Mouse (Mus musculus): ENCODE measurements around the gene Rin3. TPM values are rescaled to one million over a fixed set of nuclear protein-coding genes. Genes with fewer than 3 reads are reported as not detected.
"Not testable (repeated sequence)": the region's sequence is repeated elsewhere in the genome, so short reads cannot be mapped to it uniquely, and the experiment has no call there.

Rin3 gene
- polyA plus RNA-seq, 1 experiment from 2014 or later = 5.7 TPM

DNA sequence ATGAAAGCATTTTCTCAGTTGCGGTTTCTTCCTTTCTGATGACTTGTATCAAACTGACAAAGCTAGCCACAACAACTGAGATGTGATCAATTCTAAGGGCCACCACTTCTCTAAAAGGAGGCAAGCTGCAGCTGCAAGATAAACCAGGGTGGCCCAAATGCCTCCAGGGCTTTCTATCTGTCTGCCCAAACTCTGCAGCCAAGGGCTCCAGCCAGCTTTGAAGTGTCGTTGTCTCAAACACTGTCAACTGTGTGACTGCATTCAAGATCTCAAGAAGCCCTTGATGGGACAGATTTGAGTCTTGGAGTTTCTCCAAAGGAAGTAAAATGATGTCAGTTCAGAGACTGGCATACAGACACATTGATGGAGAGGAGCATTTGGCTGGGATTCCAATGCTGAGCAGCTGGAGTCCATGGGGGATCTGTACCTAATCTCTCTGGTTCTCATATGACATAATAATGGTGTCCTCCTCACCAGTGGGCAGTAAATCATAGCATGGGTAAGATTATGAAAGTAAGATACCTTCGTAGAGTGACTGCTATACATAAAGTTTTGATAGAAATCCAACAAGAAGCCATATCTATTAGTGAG lies 24.2 kb upstream of the Rin3 start:
- Histone ChIP-seq H3K9ac (no peak overlapping the region), H3K4me3 (replicated peaks) (no peak overlapping the region), H3K27ac (no peak overlapping the region), H3K4me2 (no peak overlapping the region), H3K9me3 (replicated peaks) (no peaks in the 10 kb centered on the region), H3K27me3 (no peaks in the 10 kb centered on the region), H3K4me1 (replicated peaks) (peaks cover 15% of the 10 kb centered on the region), H3K36me3 (no peaks in the 10 kb centered on the region)
- peak; percentile 71 for ATAC-seq (ENCODE audit: low read depth)
- DNase-seq = peak; percentile 11
- WGBS (ENCODE audit: insufficient replicate concordance) = 20% methylated on average over 3 of the region's 3 CpGs

DNA sequence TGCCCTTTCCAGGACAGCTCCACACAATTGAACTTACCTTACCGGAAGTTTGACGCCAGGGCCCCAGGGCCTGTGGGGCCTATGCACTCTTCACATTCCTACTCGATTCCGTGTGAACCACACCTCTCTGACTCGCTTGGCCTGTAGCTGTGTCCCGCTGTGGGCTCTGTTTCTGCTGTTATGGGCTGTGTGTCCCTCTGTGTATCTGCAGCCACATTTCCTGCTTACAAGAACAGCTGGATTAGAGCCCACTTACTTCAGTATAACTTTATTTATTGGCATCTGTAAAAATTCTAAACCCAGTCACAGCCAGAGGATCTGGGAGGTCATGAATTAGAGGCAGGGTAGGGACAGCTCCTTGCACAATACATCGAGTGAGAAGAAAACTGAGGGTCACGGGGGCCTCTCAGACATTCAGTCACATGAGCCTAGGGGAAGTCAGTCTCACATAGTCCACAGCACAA lies 20.9 kb upstream of the Rin3 start:
- H3K4me2 ChIP-seq = no peak overlapping the region
- no peak overlapping the region for H3K4me3 ChIP-seq (replicated peaks)
- no peak for ATAC-seq (ENCODE audit: low read depth)
- H3K4me1 ChIP-seq (replicated peaks) = peaks cover 15% of the 10 kb centered on the region
- no peak overlapping the region for H3K9ac ChIP-seq
- H3K27me3 ChIP-seq = no peaks in the 10 kb centered on the region
- 40% methylated on average over 8 of the region's 8 CpGs for whole genome bisulfite sequencing (ENCODE audit: insufficient replicate concordance)
- DNase-seq = no peak
- H3K27ac ChIP-seq = no peak overlapping the region
- no peaks in the 10 kb centered on the region for H3K9me3 ChIP-seq (replicated peaks)
- H3K36me3 ChIP-seq = no peaks in the 10 kb centered on the region

DNA sequence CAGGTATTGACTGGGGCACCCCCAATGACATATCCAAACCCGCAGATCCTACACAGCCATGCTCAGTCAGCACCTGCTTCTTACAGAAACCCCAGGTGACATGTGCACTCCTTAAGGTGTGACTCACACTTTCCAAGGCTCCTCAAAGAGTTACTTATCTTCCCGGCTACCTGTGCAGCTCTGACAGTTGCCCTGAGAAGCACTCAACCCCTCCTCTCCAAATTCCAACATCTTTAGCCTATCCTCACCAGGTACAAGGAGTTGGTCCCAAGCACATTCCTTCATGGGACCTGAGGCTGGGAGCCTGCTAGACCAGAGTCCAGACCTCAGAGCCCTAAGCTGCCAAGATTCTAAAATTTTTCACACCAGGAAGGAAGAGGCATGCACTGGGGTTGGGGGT lies 20.0 kb upstream of the Rin3 start:
- no peak for DNase-seq
- Histone ChIP-seq H3K9me3 (replicated peaks) (no peaks in the 10 kb centered on the region), H3K27ac (no peak overlapping the region), H3K4me3 (replicated peaks) (no peak overlapping the region), H3K9ac (no peak overlapping the region), H3K4me2 (no peak overlapping the region), H3K36me3 (no peaks in the 10 kb centered on the region), H3K27me3 (no peaks in the 10 kb centered on the region), H3K4me1 (replicated peaks) (peaks cover 15% of the 10 kb centered on the region)
- no peak for ATAC-seq (ENCODE audit: low read depth)
- WGBS (ENCODE audit: insufficient replicate concordance) = 53% methylated on average over 2 of the region's 2 CpGs

- ATAC-seq (ENCODE audit: low read depth) = no peak
Observed at GRCm38 (mm10) chr12:102263249-102263648, 19.6 kb upstream of the Rin3 start.

GRCm38 (mm10) chr12:102266433-102266832 lies 16.4 kb upstream of the Rin3 start:
- DNase-seq (no peak), ATAC-seq (ENCODE audit: low read depth) (no peak)
- Histone ChIP-seq H3K4me1 (replicated peaks) (peaks cover 8% of the 10 kb centered on the region), H3K36me3 (no peaks in the 10 kb centered on the region), H3K27ac (no peak overlapping the region), H3K9me3 (replicated peaks) (no peaks in the 10 kb centered on the region), H3K4me2 (no peak overlapping the region), H3K9ac (no peak overlapping the region), H3K27me3 (no peaks in the 10 kb centered on the region; the same call in 1 of the 2 replicates), H3K4me3 (replicated peaks) (no peak overlapping the region)
- 68% methylated on average over 8 of the region's 8 CpGs for whole genome bisulfite sequencing (ENCODE audit: insufficient replicate concordance)

More at GRCm38 (mm10) chr12:102263249-102263648, 19.6 kb upstream of the Rin3 start:
- H3K36me3 ChIP-seq = no peaks in the 10 kb centered on the region
- DNase-seq = no peak
- H3K27ac ChIP-seq = no peak overlapping the region
- H3K9ac ChIP-seq = no peak overlapping the region
- H3K4me1 ChIP-seq (replicated peaks) = peaks cover 14% of the 10 kb centered on the region
- H3K9me3 ChIP-seq (replicated peaks) = no peaks in the 10 kb centered on the region
- no peak overlapping the region for H3K4me2 ChIP-seq
- H3K4me3 ChIP-seq (replicated peaks) = no peak overlapping the region
- no peaks in the 10 kb centered on the region for H3K27me3 ChIP-seq

DNA sequence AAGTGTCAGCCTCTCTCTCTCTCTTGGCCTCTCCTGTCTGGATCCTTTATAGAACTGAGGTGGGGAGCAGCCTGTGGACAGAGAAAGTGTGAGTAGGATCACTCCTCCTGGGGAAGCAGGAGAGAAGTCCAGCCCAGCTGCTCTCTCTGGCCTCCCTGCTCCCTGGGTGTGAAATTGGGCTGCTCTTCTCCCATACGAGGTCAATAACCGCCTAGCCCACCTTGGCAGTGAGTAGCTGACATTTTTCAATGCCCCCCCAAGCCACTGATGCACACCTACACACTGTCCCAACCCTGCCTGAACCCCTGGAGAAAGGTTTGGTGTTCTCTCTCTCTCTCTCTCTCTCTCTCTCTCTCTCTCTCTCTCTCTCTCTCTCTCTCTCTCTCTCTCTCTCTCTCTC lies 13.7 kb upstream of the Rin3 start:
- Histone ChIP-seq H3K9ac (no peak overlapping the region), H3K36me3 (no peaks in the 10 kb centered on the region), H3K27me3 (no peaks in the 10 kb centered on the region; the same call in 1 of the 2 replicates), H3K4me3 (replicated peaks) (no peak overlapping the region), H3K27ac (no peak overlapping the region), H3K9me3 (replicated peaks) (no peaks in the 10 kb centered on the region), H3K4me2 (no peak overlapping the region), H3K4me1 (replicated peaks) (no peaks in the 10 kb centered on the region; the same call in 1 of the 2 replicates)
- DNase-seq = no peak
- no peak for ATAC-seq (ENCODE audit: low read depth)
- WGBS (ENCODE audit: insufficient replicate concordance) = 52% methylated on average over 2 of the region's 2 CpGs

- Histone ChIP-seq H3K4me1 (replicated peaks) (no peaks in the 10 kb centered on the region; the same call in 1 of the 2 replicates), H3K4me2 (no peak overlapping the region), H3K27me3 (no peaks in the 10 kb centered on the region; the same call in 1 of the 2 replicates), H3K36me3 (no peaks in the 10 kb centered on the region), H3K4me3 (replicated peaks) (no peak overlapping the region), H3K9me3 (replicated peaks) (no peaks in the 10 kb centered on the region), H3K27ac (no peak overlapping the region), H3K9ac (no peak overlapping the region)
- DNase-seq = no peak
- WGBS (ENCODE audit: insufficient replicate concordance) = 41% methylated on average over 6 of the region's 6 CpGs
- no peak for ATAC-seq (ENCODE audit: low read depth)
Observed at GRCm38 (mm10) chr12:102270776-102271405, 12.0 kb upstream of the Rin3 start.

- Histone ChIP-seq H3K9me3 (replicated peaks) (no peaks in the 10 kb centered on the region), H3K4me2 (no peak overlapping the region), H3K9ac (no peak overlapping the region), H3K27ac (no peak overlapping the region), H3K4me3 (replicated peaks) (no peak overlapping the region), H3K27me3 (no peaks in the 10 kb centered on the region; the same call in 1 of the 2 replicates), H3K4me1 (replicated peaks) (no peaks in the 10 kb centered on the region; the same call in 1 of the 2 replicates), H3K36me3 (no peaks in the 10 kb centered on the region)
- DNase-seq (no peak), ATAC-seq (ENCODE audit: low read depth) (no peak)
- WGBS (ENCODE audit: insufficient replicate concordance) = 59% methylated on average over 4 of the region's 4 CpGs
Observed at GRCm38 (mm10) chr12:102271447-102271846, 11.4 kb upstream of the Rin3 start.

DNA sequence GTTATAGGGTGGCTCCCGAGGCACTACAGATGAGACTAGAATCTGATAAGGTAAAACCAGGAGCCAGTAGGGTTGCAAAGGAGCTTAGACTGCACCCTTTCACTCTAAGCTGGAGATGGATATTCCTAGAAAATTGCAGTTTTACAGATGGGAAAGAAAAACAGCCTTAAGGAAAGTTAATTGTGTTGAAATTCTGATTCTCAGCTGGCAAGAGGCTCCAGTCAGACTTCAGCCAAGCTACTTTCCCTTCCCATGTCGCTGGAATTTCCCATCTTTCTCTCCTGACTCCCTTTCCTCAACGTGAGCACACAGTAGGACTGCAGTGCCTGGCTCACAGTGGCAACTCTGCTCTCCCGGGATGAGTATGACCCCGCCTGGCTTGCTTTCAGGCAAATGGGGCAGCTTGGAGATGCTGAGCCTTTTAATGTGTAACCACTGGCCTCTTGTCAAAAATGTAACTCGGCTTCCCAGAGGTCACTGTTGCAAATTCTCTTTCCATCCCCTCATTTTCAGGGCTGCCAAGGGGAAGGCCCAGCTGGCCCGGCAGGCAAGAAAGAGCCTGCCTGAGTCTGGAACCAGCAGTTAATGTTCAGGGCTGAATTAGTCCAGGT lies 6.9 kb upstream of the Rin3 start:
- Histone ChIP-seq H3K4me3 (replicated peaks) (no peak overlapping the region), H3K27ac (no peak overlapping the region), H3K9me3 (replicated peaks) (no peaks in the 10 kb centered on the region), H3K27me3 (no peaks in the 10 kb centered on the region), H3K36me3 (no peaks in the 10 kb centered on the region), H3K9ac (no peak overlapping the region), H3K4me2 (no peak overlapping the region), H3K4me1 (replicated peaks) (no peaks in the 10 kb centered on the region; the same call in 1 of the 2 replicates)
- 48% methylated on average over 7 of the region's 7 CpGs for WGBS (ENCODE audit: insufficient replicate concordance)
- DNase-seq (no peak), ATAC-seq (ENCODE audit: low read depth) (no peak)

- H3K36me3 ChIP-seq; ATAC-seq (ENCODE audit: low read depth); H3K9ac ChIP-seq; H3K4me3 ChIP-seq (replicated peaks); H3K9me3 ChIP-seq (replicated peaks); H3K4me2 ChIP-seq; H3K27ac ChIP-seq; DNase-seq: not testable (repeated sequence)
- WGBS (ENCODE audit: insufficient replicate concordance) = 55% methylated on average over 4 of the region's 4 CpGs
- H3K4me1 ChIP-seq (replicated peaks) = peaks cover 17% of the 10 kb centered on the region
- H3K27me3 ChIP-seq = peaks cover 23% of the 10 kb centered on the region
Observed at GRCm38 (mm10) chr12:102280290-102280689, 2.6 kb upstream of the Rin3 start.

DNA sequence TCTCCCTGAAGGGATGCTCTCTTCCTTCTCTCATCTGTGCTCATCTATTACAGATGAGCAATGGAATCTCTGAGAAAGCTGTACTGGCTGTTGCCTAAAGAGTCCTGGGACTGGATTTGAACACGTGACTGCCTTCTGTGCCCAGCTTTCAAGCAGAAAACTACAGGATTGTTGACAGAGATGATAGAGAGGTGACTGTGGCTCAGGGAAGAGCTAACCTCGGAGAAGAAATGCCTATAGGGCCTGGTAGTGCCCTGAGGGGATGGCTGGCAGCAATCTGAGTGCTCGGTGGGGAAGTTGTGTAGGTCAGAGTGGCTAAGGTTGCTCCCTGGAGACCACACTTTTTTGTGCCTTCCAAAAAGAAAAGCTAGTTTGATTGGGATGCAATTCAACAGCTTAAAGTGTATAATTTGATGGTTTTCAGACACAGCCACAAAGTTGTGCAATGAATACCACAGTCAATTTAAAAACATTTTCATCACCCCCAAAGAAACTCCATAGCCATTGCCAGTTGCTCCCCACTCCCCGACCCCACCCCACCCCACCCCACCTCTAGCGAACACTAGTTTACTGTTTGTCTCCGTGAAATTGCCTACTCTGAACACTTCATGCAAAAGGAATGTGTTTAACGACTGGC lies 1.9 kb upstream of the Rin3 start:
- no peak for DNase-seq
- Histone ChIP-seq H3K36me3 (no peaks in the 10 kb centered on the region), H3K27me3 (peaks cover 23% of the 10 kb centered on the region), H3K4me1 (replicated peaks) (peaks cover 24% of the 10 kb centered on the region), H3K4me2 (no peak overlapping the region), H3K27ac (no peak overlapping the region), H3K9me3 (replicated peaks) (no peaks in the 10 kb centered on the region), H3K4me3 (replicated peaks) (no peak overlapping the region), H3K9ac (no peak overlapping the region)
- ATAC-seq (ENCODE audit: low read depth) = no peak
- WGBS (ENCODE audit: insufficient replicate concordance) = 64% methylated on average over 7 of the region's 7 CpGs
